Mouse (Mus musculus): ENCODE results near the gene Scgb2b27. TPM values are rescaled to one million over a fixed set of nuclear protein-coding genes. Genes with fewer than 3 reads are reported as not detected.
"Not testable (repeated sequence)": the region's sequence is repeated elsewhere in the genome, so short reads cannot be mapped to it uniquely, and the experiment has no call there.

Scgb2b27 gene
- polyA plus RNA-seq (2014; fragmentation: Nextera tagmentation; extraction: Ambion mirVana), result not detected in 2 replicates

GRCm38 (mm10) chr7:34013842-34014241 lies at the start of gene Scgb2b27:
Gene Scgb2b27 (minus strand): TSS chr7:34013942.
- Histone ChIP-seq H3K4me3 (ENCODE audit: low read depth, low read length) (no peak within 1 kb of the TSS), H3K27ac (replicated peaks; ENCODE audit: low read depth, low read length) (no peak within 1 kb of the TSS), H3K4me1 (ENCODE audit: control insufficient read depth, insufficient read depth, low read length) (no peaks in the 10 kb centered on the region), H3K9ac (ENCODE audit: low read depth, low read length) (no peak within 1 kb of the TSS), H3K4me2 (ENCODE audit: low read depth, low read length) (no peak within 1 kb of the TSS), H3K9me3 (ENCODE audit: control insufficient read depth, low read length) (peaks cover 22% of the 10 kb centered on the region; the same call in 1 of the 2 replicates), H3K36me3 (ENCODE audit: control insufficient read depth, insufficient read depth, low read length) (no peaks in the 10 kb centered on the region), H3K27me3 (replicated peaks; ENCODE audit: control insufficient read depth, insufficient read depth, low read length) (no peaks in the 10 kb centered on the region)
- 76% methylated on average over 4 of the region's 4 CpGs for WGBS
- DNase-seq (ENCODE audit: low spot score), result no peak
- ATAC-seq (ENCODE audit: low read depth), result no peak

- H3K36me3 ChIP-seq (ENCODE audit: control insufficient read depth, insufficient read depth, low read length); H3K27ac ChIP-seq (replicated peaks; ENCODE audit: low read depth, low read length); ATAC-seq (ENCODE audit: low read depth); DNase-seq (ENCODE audit: low spot score); H3K4me3 ChIP-seq (ENCODE audit: low read depth, low read length); H3K9ac ChIP-seq (ENCODE audit: low read depth, low read length); H3K27me3 ChIP-seq (replicated peaks; ENCODE audit: control insufficient read depth, insufficient read depth, low read length); H3K4me1 ChIP-seq (ENCODE audit: control insufficient read depth, insufficient read depth, low read length); H3K4me2 ChIP-seq (ENCODE audit: low read depth, low read length): not testable (repeated sequence)
- 89% methylated on average over 11 of the region's 11 CpGs for WGBS
- 0 out of 2 replicates have a peak, but pooled peaks cover 10% of the 10 kb centered on the region for H3K9me3 ChIP-seq (ENCODE audit: control insufficient read depth, low read length)
These were observed 22.5 kb upstream of the Scgb2b27 start for GRCm38 (mm10) chr7:34036076-34036815.

GRCm38 (mm10) chr7:34034579-34034978 lies 20.8 kb upstream of the Scgb2b27 start:
- ATAC-seq (ENCODE audit: low read depth); H3K36me3 ChIP-seq (ENCODE audit: control insufficient read depth, insufficient read depth, low read length); H3K4me3 ChIP-seq (ENCODE audit: low read depth, low read length); H3K27me3 ChIP-seq (replicated peaks; ENCODE audit: control insufficient read depth, insufficient read depth, low read length); DNase-seq (ENCODE audit: low spot score); H3K9me3 ChIP-seq (ENCODE audit: control insufficient read depth, low read length); H3K4me1 ChIP-seq (ENCODE audit: control insufficient read depth, insufficient read depth, low read length); H3K9ac ChIP-seq (ENCODE audit: low read depth, low read length); H3K27ac ChIP-seq (replicated peaks; ENCODE audit: low read depth, low read length); H3K4me2 ChIP-seq (ENCODE audit: low read depth, low read length): not testable (repeated sequence)
- 76% methylated on average over 2 of the region's 4 CpGs for WGBS

- Histone ChIP-seq H3K9ac (ENCODE audit: low read depth, low read length) (no peak overlapping the region), H3K4me1 (ENCODE audit: control insufficient read depth, insufficient read depth, low read length) (no peaks in the 10 kb centered on the region), H3K27me3 (replicated peaks; ENCODE audit: control insufficient read depth, insufficient read depth, low read length) (no peaks in the 10 kb centered on the region), H3K27ac (replicated peaks; ENCODE audit: low read depth, low read length) (no peak overlapping the region), H3K9me3 (ENCODE audit: control insufficient read depth, low read length) (peaks cover 4% of the 10 kb centered on the region; the same call in 1 of the 2 replicates), H3K4me3 (ENCODE audit: low read depth, low read length) (no peak overlapping the region), H3K36me3 (ENCODE audit: control insufficient read depth, insufficient read depth, low read length) (no peaks in the 10 kb centered on the region), H3K4me2 (ENCODE audit: low read depth, low read length) (no peak overlapping the region)
- 93% methylated on average over 11 of the region's 11 CpGs for WGBS
- DNase-seq (ENCODE audit: low spot score), result no peak
- ATAC-seq (ENCODE audit: low read depth), result no peak
These were observed 16.3 kb upstream of the Scgb2b27 start for GRCm38 (mm10) chr7:34030026-34030425.

- H3K27me3 ChIP-seq (replicated peaks; ENCODE audit: control insufficient read depth, insufficient read depth, low read length); H3K4me1 ChIP-seq (ENCODE audit: control insufficient read depth, insufficient read depth, low read length); H3K36me3 ChIP-seq (ENCODE audit: control insufficient read depth, insufficient read depth, low read length); H3K27ac ChIP-seq (replicated peaks; ENCODE audit: low read depth, low read length); H3K9ac ChIP-seq (ENCODE audit: low read depth, low read length); DNase-seq (ENCODE audit: low spot score); H3K4me2 ChIP-seq (ENCODE audit: low read depth, low read length); H3K4me3 ChIP-seq (ENCODE audit: low read depth, low read length); ATAC-seq (ENCODE audit: low read depth); H3K9me3 ChIP-seq (ENCODE audit: control insufficient read depth, low read length): not testable (repeated sequence)
- 82% methylated on average over 9 of the region's 9 CpGs for WGBS
These were observed 13.5 kb upstream of the Scgb2b27 start for GRCm38 (mm10) chr7:34027202-34027601.

- Histone ChIP-seq H3K4me2 (ENCODE audit: low read depth, low read length) (no peak overlapping the region), H3K4me1 (ENCODE audit: control insufficient read depth, insufficient read depth, low read length) (no peaks in the 10 kb centered on the region), H3K9me3 (ENCODE audit: control insufficient read depth, low read length) (peaks cover 4% of the 10 kb centered on the region; the same call in 1 of the 2 replicates), H3K27me3 (replicated peaks; ENCODE audit: control insufficient read depth, insufficient read depth, low read length) (no peaks in the 10 kb centered on the region), H3K36me3 (ENCODE audit: control insufficient read depth, insufficient read depth, low read length) (no peaks in the 10 kb centered on the region), H3K4me3 (ENCODE audit: low read depth, low read length) (no peak overlapping the region), H3K9ac (ENCODE audit: low read depth, low read length) (no peak overlapping the region), H3K27ac (replicated peaks; ENCODE audit: low read depth, low read length) (no peak overlapping the region)
- WGBS, result 80% methylated on average over 4 of the region's 4 CpGs
- no peak for ATAC-seq (ENCODE audit: low read depth)
- no peak for DNase-seq (ENCODE audit: low spot score)
These were observed 11.9 kb upstream of the Scgb2b27 start for GRCm38 (mm10) chr7:34025641-34026040.

GRCm38 (mm10) chr7:34021183-34021582 lies 7.4 kb upstream of the Scgb2b27 start, which contains the start of gene Scgb1b27:
Gene Scgb1b27 (plus strand): TSS chr7:34021483.
- H3K4me3 ChIP-seq (ENCODE audit: low read depth, low read length); H3K4me1 ChIP-seq (ENCODE audit: control insufficient read depth, insufficient read depth, low read length); ATAC-seq (ENCODE audit: low read depth); H3K9me3 ChIP-seq (ENCODE audit: control insufficient read depth, low read length); DNase-seq (ENCODE audit: low spot score); H3K4me2 ChIP-seq (ENCODE audit: low read depth, low read length); H3K27ac ChIP-seq (replicated peaks; ENCODE audit: low read depth, low read length); H3K36me3 ChIP-seq (ENCODE audit: control insufficient read depth, insufficient read depth, low read length); H3K27me3 ChIP-seq (replicated peaks; ENCODE audit: control insufficient read depth, insufficient read depth, low read length); H3K9ac ChIP-seq (ENCODE audit: low read depth, low read length): not testable (repeated sequence)
- WGBS, result 92% methylated on average over 1 of the region's 1 CpGs

GRCm38 (mm10) chr7:33982281-33982680 lies 31.5 kb downstream of the Scgb2b27 start:
- H3K4me1 ChIP-seq (ENCODE audit: control insufficient read depth, insufficient read depth, low read length); H3K27ac ChIP-seq (replicated peaks; ENCODE audit: low read depth, low read length); ATAC-seq (ENCODE audit: low read depth); H3K9me3 ChIP-seq (ENCODE audit: control insufficient read depth, low read length); DNase-seq (ENCODE audit: low spot score); H3K4me3 ChIP-seq (ENCODE audit: low read depth, low read length); H3K9ac ChIP-seq (ENCODE audit: low read depth, low read length); H3K4me2 ChIP-seq (ENCODE audit: low read depth, low read length); H3K27me3 ChIP-seq (replicated peaks; ENCODE audit: control insufficient read depth, insufficient read depth, low read length); H3K36me3 ChIP-seq (ENCODE audit: control insufficient read depth, insufficient read depth, low read length): not testable (repeated sequence)
- WGBS, result 22% methylated on average over 8 of the region's 9 CpGs

Data from embryonic facial prominence, embryonic 14.5 days (tissue).